Mouse (Mus musculus) kidney, embryonic 14.5 days (tissue): Measurements from ENCODE around the gene 2610044O15Rik8. TPM values are rescaled to one million over a fixed set of nuclear protein-coding genes. Genes with fewer than 3 reads are reported as not detected.
"Not testable (repeated sequence)": the region's sequence is repeated elsewhere in the genome, so short reads cannot be mapped to it uniquely, and the experiment has no call there.

Experiments
- ATAC-seq: fragments of 200-750 bp; cut with Nextera tagmentation; 2 replicates; pipeline ENCODE4 v1.8.0; 2017; ENCODE audit warnings: moderate number of reproducible peaks, mild to moderate bottlenecking, moderate TSS enrichment, moderate library complexity; ENCODE audit not compliant: low FRiP score, low TSS enrichment
- H3K27ac ChIP-seq: fragments of 300-500 bp; sonication (generic); 2 replicates; pipeline ENCODE4 v1.5.1; 2014; ENCODE audit warnings: low read depth, mild to moderate bottlenecking, low read length, moderate library complexity, mixed read lengths
- H3K27me3 ChIP-seq: fragments of 300-500 bp; sonication (generic); 2 replicates; pipeline ENCODE4 v1.6.1; 2014; ENCODE audit warnings: mild to moderate bottlenecking, low read length; ENCODE audit not compliant: control insufficient read depth, insufficient read depth
- H3K36me3 ChIP-seq: fragments of 300-500 bp; sonication (generic); 2 replicates; pipeline ENCODE4 v1.6.1; 2014; ENCODE audit warnings: low read length, mixed read lengths; ENCODE audit not compliant: control insufficient read depth, insufficient read depth
- H3K4me1 ChIP-seq: fragments of 300-500 bp; sonication (generic); 2 replicates; pipeline ENCODE4 v1.6.1; 2014; ENCODE audit warnings: low read length, mixed read lengths; ENCODE audit not compliant: control insufficient read depth, insufficient read depth
- H3K4me2 ChIP-seq: fragments of 300-500 bp; sonication (generic); replicated peaks from 2 replicates; pipeline ENCODE4 v1.6.1; 2014; ENCODE audit warnings: low read depth, mild to moderate bottlenecking, low read length
- H3K4me3 ChIP-seq: fragments of 300-500 bp; sonication (generic); 2 replicates; pipeline ENCODE4 v1.5.1; 2014; ENCODE audit warnings: mild to moderate bottlenecking, low read length
- H3K9ac ChIP-seq: fragments of 300-500 bp; sonication (generic); 2 replicates; pipeline ENCODE4 v1.6.1; 2014; ENCODE audit warnings: low read depth, mild to moderate bottlenecking, low read length, moderate library complexity
- H3K9me3 ChIP-seq: fragments of 300-500 bp; sonication (generic); 2 replicates; pipeline ENCODE4 v1.6.1; 2016; ENCODE audit warnings: low read length; ENCODE audit not compliant: control insufficient read depth
- WGBS: fragments of 180-500 bp; shearing (Covaris S2); extraction: QIAGEN DNeasy Blood & Tissue Kit; methylation state at CpG from one replicate; pipeline ENCODE4 v1.1.7; 2014; 5-methylcytosine and 5-hydroxymethylcytosine counted together
- polyA plus RNA-seq: library from polyadenylated mRNA; unstranded; fragments of >200 nt; fragmentation: Nextera tagmentation; extraction: Ambion mirVana; gene quantifications from 2 replicates; pipeline ENCODE4 v1.2.1, GENCODE M21; 2014

2610044O15Rik8 gene
- polyA plus RNA-seq: 25.0 and 30.5 TPM in 2 replicates

- H3K27ac ChIP-seq: peak within 1 kb of the TSS; percentile 90
- ATAC-seq: peak; percentile 99
- H3K4me3 ChIP-seq: peak within 1 kb of the TSS; percentile 64
- no peaks in the 10 kb centered on the region for H3K36me3 ChIP-seq
- H3K9me3 ChIP-seq: no peaks in the 10 kb centered on the region
- 1% methylated on average over 18 of the region's 18 CpGs for WGBS
- H3K4me1 ChIP-seq: peaks cover 3% of the 10 kb centered on the region; the same call in 1 of the 2 replicates
- peak within 1 kb of the TSS; percentile 64 for H3K4me2 ChIP-seq
- peak within 1 kb of the TSS; percentile 63 for H3K9ac ChIP-seq
- H3K27me3 ChIP-seq: no peaks in the 10 kb centered on the region
Measured at GRCm38 (mm10) chr8:129234027-129234733, at the start of gene 2610044O15Rik8. TSS of gene 2610044O15Rik8 (minus strand) at chr8:129234406.

GRCm38 (mm10) chr8:129265918-129266317, 31.7 kb upstream of the 2610044O15Rik8 start:
- peaks cover 4% of the 10 kb centered on the region; the same call in 1 of the 2 replicates for H3K36me3 ChIP-seq
- ATAC-seq: no peak
- WGBS: 88% methylated on average over 1 of the region's 1 CpGs
- no peaks in the 10 kb centered on the region for H3K27me3 ChIP-seq
- no peak overlapping the region for H3K27ac ChIP-seq
- no peak overlapping the region for H3K9ac ChIP-seq
- H3K9me3 ChIP-seq: peaks cover 15% of the 10 kb centered on the region
- H3K4me3 ChIP-seq: no peak overlapping the region
- H3K4me2 ChIP-seq: no peak overlapping the region
- H3K4me1 ChIP-seq: no peaks in the 10 kb centered on the region

- no peaks in the 10 kb centered on the region for H3K4me1 ChIP-seq
- no peaks in the 10 kb centered on the region for H3K27me3 ChIP-seq
- H3K9ac ChIP-seq: no peak overlapping the region
- 80% methylated on average over 2 of the region's 2 CpGs for WGBS
- H3K36me3 ChIP-seq: peaks cover 4% of the 10 kb centered on the region; the same call in 1 of the 2 replicates
- no peak overlapping the region for H3K27ac ChIP-seq
- no peak for ATAC-seq
- H3K9me3 ChIP-seq: peaks cover 15% of the 10 kb centered on the region
- H3K4me3 ChIP-seq: peak overlapping the region; percentile 52; the same call in 1 of the 2 replicates
- peak overlapping the region; percentile 51 for H3K4me2 ChIP-seq
Measured at GRCm38 (mm10) chr8:129264296-129264695, 30.1 kb upstream of the 2610044O15Rik8 start.

GRCm38 (mm10) chr8:129263211-129263927, 29.2 kb upstream of the 2610044O15Rik8 start:
- Histone ChIP-seq H3K4me2 (peak overlapping the region; percentile 51), H3K9ac (peak overlapping the region; percentile 45; the same call in 1 of the 2 replicates), H3K9me3 (peaks cover 10% of the 10 kb centered on the region), H3K4me3 (peak overlapping the region; percentile 52)
- peak; percentile 99 for ATAC-seq
- under 1% methylated on average over 22 of the region's 24 CpGs for WGBS
- not testable (repeated sequence) for H3K36me3 ChIP-seq, H3K27ac ChIP-seq, H3K4me1 ChIP-seq, H3K27me3 ChIP-seq

- Histone ChIP-seq H3K27ac (no peak overlapping the region), H3K9ac (peak overlapping the region; percentile 63), H3K36me3 (no peaks in the 10 kb centered on the region), H3K4me1 (peaks cover 3% of the 10 kb centered on the region; the same call in 1 of the 2 replicates), H3K27me3 (no peaks in the 10 kb centered on the region), H3K4me2 (peak overlapping the region; percentile 51), H3K4me3 (peak overlapping the region; percentile 64), H3K9me3 (no peaks in the 10 kb centered on the region)
- 2% methylated on average over 9 of the region's 9 CpGs for WGBS
- ATAC-seq: no peak
Measured at GRCm38 (mm10) chr8:129233664-129234026, 561 bp downstream of the 2610044O15Rik8 start.

Other genes with a start within 250 kb of the 2610044O15Rik8 start
- gene Ccdc7a, start 168.9 kb downstream of the 2610044O15Rik8 start, polyA plus RNA-seq: not detected in 2 replicates
- not detected in 2 replicates for gene Ccdc7b, start 167.3 kb downstream of the 2610044O15Rik8 start, polyA plus RNA-seq
- gene Gm10999, start 102.7 kb downstream of the 2610044O15Rik8 start, polyA plus RNA-seq: not detected in 2 replicates